Mouse (Mus musculus) heart, embryonic 10.5 days (tissue): ENCODE results near the gene Ube2e2. TPM values are rescaled to one million over a fixed set of nuclear protein-coding genes. Genes with fewer than 3 reads are reported as not detected.
"Not testable (repeated sequence)": the region's sequence is repeated elsewhere in the genome, so short reads cannot be mapped to it uniquely, and the experiment has no call there.

ENCODE experiments used
- DNase-seq: peaks from one replicate; pipeline ENCODE4 v3.0.0-alpha.2; 2017; ENCODE audit warnings: low spot score
- H3K27ac ChIP-seq: fragments of 300-500 bp; sonication (generic); 2 replicates; pipeline ENCODE4 v1.5.1; 2016; ENCODE audit warnings: mild to moderate bottlenecking
- H3K27me3 ChIP-seq: fragments of 300-500 bp; sonication (generic); 2 replicates; pipeline ENCODE4 v1.6.1; 2016; ENCODE audit warnings: mild to moderate bottlenecking; ENCODE audit not compliant: poor library complexity, insufficient read depth, severe bottlenecking
- H3K36me3 ChIP-seq: fragments of 300-500 bp; sonication (generic); 2 replicates; pipeline ENCODE4 v1.6.1; 2016; ENCODE audit warnings: mild to moderate bottlenecking, moderate library complexity
- H3K4me1 ChIP-seq: fragments of 300-500 bp; sonication (generic); 2 replicates; pipeline ENCODE4 v1.6.1; 2016; ENCODE audit warnings: mild to moderate bottlenecking
- H3K4me3 ChIP-seq: fragments of 300-500 bp; sonication (generic); 2 replicates; pipeline ENCODE4 v1.5.1; 2016; ENCODE audit warnings: mild to moderate bottlenecking, moderate library complexity
- H3K9me3 ChIP-seq: fragments of 300-500 bp; sonication (generic); 2 replicates; pipeline ENCODE4 v1.6.1; 2016; ENCODE audit warnings: mild to moderate bottlenecking, moderate library complexity
- WGBS: fragments of 180-500 bp; shearing (Covaris S2); methylation state at CpG from one replicate; pipeline ENCODE4 v1.1.7; 2016; 5-methylcytosine and 5-hydroxymethylcytosine counted together
- polyA plus RNA-seq: library from polyadenylated mRNA; unstranded; fragments of >200 nt; fragmentation: Nextera tagmentation; extraction: Ambion mirVana; gene quantifications from 2 replicates; pipeline ENCODE4 v1.2.1, GENCODE M21; 2016

Gene Ube2e2
- polyA plus RNA-seq, 1 experiment from 2014 or later: 39.6 TPM

DNA sequence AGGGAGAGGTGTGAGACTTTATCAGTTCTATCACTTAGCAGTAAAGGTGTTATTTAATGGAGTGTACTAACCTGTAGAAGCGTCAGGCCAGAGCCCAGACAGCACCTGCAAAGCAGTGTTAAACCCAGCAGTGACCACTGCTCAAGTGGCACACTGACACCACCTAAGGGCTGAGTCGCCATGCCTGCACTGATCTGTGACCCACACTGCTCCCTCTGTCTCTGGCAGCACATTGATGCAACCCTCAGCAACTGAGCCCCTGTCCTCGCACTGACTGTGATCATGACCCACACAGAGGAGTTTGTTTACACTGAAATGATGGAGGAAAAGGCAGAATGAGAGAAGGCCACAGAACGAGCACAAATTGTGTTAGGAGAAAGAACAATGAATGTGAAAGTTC is 321.2 kb downstream of the Ube2e2 start:
- DNase-seq: no peak
- WGBS: 70% methylated on average over 4 of the region's 4 CpGs
- no peak overlapping the region for H3K27ac ChIP-seq
- H3K36me3 ChIP-seq: no peaks in the 10 kb centered on the region
- H3K4me1 ChIP-seq: no peaks in the 10 kb centered on the region
- no peak overlapping the region for H3K4me3 ChIP-seq
- no peaks in the 10 kb centered on the region for H3K9me3 ChIP-seq
- H3K27me3 ChIP-seq: no peaks in the 10 kb centered on the region

DNA sequence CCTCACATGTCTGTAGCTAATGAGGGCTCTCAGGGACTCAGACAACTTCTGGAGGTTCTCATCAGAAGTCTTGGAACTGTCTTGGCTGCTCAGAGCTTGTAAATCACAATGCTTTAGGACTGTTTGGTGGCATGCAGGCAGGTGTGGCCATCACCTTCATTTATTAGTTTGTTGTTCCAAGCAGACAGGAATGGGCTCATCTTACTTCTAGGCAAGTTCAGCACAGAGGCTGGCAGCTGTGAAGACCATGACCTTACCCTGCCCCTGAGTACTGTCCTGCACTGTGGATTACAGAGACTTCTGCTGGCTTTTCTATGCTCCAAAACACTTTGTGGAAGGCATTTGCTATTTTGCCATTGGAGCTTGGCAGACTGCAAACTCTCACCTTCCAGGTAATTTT is 324.5 kb downstream of the Ube2e2 start:
- Histone ChIP-seq H3K4me3 (no peak overlapping the region), H3K27me3 (no peaks in the 10 kb centered on the region), H3K4me1 (no peaks in the 10 kb centered on the region), H3K36me3 (no peaks in the 10 kb centered on the region), H3K27ac (no peak overlapping the region), H3K9me3 (no peaks in the 10 kb centered on the region)
- no peak for DNase-seq

DNA sequence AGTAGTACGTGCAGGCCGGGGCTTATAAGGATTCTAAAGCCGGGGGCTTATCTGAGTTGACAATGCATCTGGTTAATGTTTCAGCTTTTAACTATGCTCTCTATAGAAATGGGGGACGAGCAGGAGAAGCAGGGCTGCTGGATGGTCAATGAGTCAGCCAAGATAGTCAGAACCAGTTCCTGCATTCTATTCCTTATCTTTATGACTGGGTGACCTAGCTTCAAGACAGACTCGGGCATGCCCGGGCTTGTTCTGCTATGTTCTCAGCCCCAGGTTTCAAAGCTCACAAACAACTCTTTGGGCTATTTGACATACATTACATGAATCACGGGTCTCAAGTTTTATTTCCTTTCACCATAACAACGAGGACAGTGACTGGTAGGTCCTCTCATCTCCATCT is 329.1 kb downstream of the Ube2e2 start:
- 50% methylated on average over 8 of the region's 8 CpGs for WGBS
- not testable (repeated sequence) for H3K36me3 ChIP-seq, H3K27ac ChIP-seq, DNase-seq, H3K4me3 ChIP-seq, H3K27me3 ChIP-seq, H3K9me3 ChIP-seq, H3K4me1 ChIP-seq

DNA sequence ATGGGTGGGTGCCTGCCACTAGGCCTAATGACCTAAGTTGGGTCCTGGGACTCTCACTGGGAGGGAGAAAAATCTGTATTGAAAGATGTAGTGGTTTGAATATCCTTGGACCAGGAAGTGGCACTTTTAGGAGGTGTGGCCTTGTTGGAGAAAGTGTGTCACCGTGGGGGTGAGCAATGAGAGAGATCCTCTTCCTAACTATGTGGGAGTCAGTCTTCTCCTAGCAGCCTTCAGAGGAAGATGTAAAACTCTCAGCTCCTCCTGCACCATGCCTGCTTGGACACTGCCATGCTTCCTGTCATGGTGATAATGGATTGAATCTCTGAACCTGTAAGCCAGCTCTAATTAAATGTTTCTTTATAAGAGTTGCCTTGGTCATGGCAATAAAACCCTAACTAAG is 338.8 kb downstream of the Ube2e2 start:
- Histone ChIP-seq H3K27me3 (no peaks in the 10 kb centered on the region), H3K9me3 (no peaks in the 10 kb centered on the region), H3K36me3 (no peaks in the 10 kb centered on the region), H3K4me3 (no peak overlapping the region), H3K4me1 (no peaks in the 10 kb centered on the region), H3K27ac (no peak overlapping the region)
- 43% methylated on average over 1 of the region's 1 CpGs for WGBS
- DNase-seq: no peak

DNA sequence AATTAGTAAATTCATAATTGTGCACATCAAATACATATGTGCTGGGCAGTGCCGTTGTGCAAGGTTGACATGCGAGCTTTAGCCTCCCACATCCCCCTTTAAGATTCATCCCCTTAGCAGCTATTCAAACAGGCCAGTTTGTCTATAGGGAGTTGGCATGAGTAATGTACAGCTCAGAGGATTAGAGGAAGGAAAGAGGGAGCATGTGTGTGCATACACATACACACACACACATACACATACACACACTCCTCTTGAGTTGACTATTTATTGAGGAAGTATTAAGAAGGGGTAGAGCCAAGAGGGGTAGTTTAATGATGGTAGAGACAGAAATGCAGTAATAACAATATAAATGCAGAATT is 339.5 kb downstream of the Ube2e2 start:
- Histone ChIP-seq H3K27ac (no peak overlapping the region), H3K9me3 (no peaks in the 10 kb centered on the region), H3K36me3 (no peaks in the 10 kb centered on the region), H3K4me3 (no peak overlapping the region), H3K27me3 (no peaks in the 10 kb centered on the region), H3K4me1 (no peaks in the 10 kb centered on the region)
- WGBS: 86% methylated on average over 2 of the region's 2 CpGs
- no peak for DNase-seq

DNA sequence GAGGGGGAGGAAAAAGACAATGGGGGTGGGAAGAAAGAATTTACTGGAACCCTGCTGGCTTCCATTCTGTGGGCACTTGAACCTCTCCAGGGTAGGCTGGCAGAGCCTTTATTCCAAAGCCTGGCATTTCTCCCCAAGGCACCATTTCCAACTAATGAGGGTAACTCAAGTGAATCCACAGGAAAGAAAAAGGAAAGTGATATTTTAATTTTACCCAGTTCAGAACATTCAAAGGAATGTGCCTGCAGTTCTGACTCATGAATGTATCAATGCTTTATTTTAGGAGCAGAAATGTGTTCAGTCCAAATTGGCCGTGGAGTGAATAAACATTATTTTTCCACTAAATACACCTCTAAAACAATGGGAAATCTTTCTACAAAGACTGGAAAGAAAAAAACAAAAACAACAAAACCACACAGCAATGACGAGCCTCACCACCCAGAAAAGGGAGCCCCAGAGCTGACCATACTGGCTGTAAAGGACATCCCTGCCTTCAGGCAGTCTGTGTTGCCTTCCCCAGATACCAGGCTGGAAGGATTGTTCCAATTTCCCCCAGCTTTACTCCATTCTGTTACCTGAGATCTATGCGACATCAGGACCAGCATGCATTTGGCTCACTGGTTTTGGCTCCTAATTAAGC is 340.0 kb downstream of the Ube2e2 start:
- DNase-seq: no peak
- H3K4me1 ChIP-seq: no peaks in the 10 kb centered on the region
- no peak overlapping the region for H3K4me3 ChIP-seq
- no peaks in the 10 kb centered on the region for H3K36me3 ChIP-seq
- 65% methylated on average over 3 of the region's 3 CpGs for WGBS
- no peaks in the 10 kb centered on the region for H3K9me3 ChIP-seq
- H3K27ac ChIP-seq: no peak overlapping the region
- H3K27me3 ChIP-seq: no peaks in the 10 kb centered on the region

DNA sequence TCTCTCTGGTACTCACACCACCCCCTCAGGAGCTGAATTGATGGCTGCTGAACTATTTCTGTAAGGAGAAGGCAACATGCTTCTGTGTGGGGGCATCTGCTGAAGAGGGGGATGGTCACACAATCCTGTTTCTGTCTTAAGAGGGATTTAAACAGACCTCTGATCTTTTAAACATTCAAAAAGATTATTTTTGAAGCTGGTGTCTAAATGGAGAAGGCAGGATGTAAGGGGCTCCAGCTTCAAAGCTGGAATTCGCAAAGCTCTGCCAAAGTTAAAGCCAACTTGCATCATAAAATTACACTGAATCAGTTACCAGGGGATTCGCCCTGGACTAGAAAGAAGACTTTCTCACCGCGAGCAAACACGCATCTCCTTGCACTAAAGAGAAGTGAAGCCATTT is 346.5 kb downstream of the Ube2e2 start:
- H3K4me3 ChIP-seq: no peak overlapping the region
- DNase-seq: no peak
- H3K36me3 ChIP-seq: no peaks in the 10 kb centered on the region
- no peak overlapping the region for H3K27ac ChIP-seq
- no peaks in the 10 kb centered on the region for H3K9me3 ChIP-seq
- no peaks in the 10 kb centered on the region for H3K4me1 ChIP-seq
- WGBS: 74% methylated on average over 5 of the region's 5 CpGs
- no peaks in the 10 kb centered on the region for H3K27me3 ChIP-seq

DNA sequence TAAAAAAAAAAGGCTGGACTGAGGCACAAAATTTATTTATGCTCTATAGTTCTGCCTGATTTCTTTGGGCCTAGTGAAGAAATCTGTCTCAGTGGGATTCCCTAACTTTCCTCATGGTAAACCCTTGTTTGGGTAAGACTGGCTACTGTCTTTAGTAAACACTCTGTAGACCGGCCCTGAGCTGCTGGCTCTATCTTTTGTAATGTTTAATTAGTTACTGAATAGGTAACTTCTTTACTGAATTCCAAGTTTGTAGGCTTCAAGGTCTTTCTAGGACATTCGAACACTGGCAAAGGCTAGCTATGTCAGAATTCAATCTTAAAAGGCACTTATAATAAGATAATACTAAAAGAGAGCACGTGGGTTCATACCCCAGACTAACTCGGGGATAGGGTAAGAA is 355.0 kb downstream of the Ube2e2 start:
- H3K4me1 ChIP-seq, H3K36me3 ChIP-seq, H3K9me3 ChIP-seq, H3K27me3 ChIP-seq, H3K4me3 ChIP-seq, H3K27ac ChIP-seq, DNase-seq: not testable (repeated sequence)
- WGBS: 85% methylated on average over 4 of the region's 4 CpGs

DNA sequence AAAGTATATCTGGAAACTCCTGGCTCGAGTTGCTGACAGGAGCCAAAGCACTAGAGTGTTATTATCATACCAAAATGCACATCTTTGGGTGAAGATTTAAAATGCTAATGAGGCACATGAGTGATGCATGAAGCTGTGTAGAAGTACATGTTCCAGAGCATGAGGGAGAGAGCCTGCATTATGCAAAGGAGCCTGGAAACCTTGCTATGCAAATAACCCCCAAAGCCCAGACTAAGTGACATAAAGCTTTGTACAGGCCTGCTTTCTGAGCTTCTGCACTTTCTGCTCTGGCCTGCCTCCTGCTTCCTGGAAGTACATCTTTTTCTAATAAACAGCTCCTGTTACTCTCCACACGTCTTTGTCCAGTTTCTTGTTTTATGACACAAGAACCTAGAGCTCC is 363.2 kb downstream of the Ube2e2 start:
- Histone ChIP-seq H3K27ac (no peak overlapping the region), H3K27me3 (no peaks in the 10 kb centered on the region), H3K9me3 (no peaks in the 10 kb centered on the region), H3K36me3 (no peaks in the 10 kb centered on the region), H3K4me3 (no peak overlapping the region), H3K4me1 (no peaks in the 10 kb centered on the region)
- peak; percentile 61 for DNase-seq
- WGBS: 63% methylated on average over 2 of the region's 2 CpGs

DNA sequence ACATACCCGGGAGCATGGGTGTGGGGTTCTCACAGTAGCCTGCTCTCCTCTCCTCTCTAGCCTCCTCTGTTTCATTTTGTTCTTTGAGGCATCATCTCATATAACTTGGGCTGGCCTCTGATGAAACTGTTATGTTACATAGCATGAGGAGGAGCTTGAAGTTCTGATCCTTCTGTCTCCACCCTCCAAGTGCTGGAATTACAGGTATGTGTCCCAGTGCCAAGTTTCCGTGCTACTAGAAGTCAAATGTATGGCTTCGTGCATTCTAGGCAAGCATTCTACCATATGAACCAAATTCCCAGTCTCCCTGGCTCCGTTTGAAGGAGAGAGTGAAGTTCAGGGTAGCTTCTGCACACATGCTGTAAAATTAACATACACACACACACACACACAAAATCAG is 363.6 kb downstream of the Ube2e2 start:
- WGBS: 77% methylated on average over 4 of the region's 4 CpGs

More for the DNA sequence above, 363.6 kb downstream of the Ube2e2 start:
- Histone ChIP-seq H3K4me3 (no peak overlapping the region), H3K27ac (no peak overlapping the region), H3K36me3 (no peaks in the 10 kb centered on the region), H3K4me1 (no peaks in the 10 kb centered on the region), H3K27me3 (no peaks in the 10 kb centered on the region), H3K9me3 (no peaks in the 10 kb centered on the region)
- peak; percentile 46 for DNase-seq
